Mouse (Mus musculus): ENCODE results near the gene A630023A22Rik. TPM values are rescaled to one million over a fixed set of nuclear protein-coding genes. Genes with fewer than 3 reads are reported as not detected.

A630023A22Rik gene
- polyA plus RNA-seq, 1 experiment from 2014 or later, result 1.3 TPM

GRCm38 (mm10) chr14:34015063-34015462, 87.5 kb downstream of the A630023A22Rik start, which contains the start of gene Gm30083:
Gm30083 (minus strand) TSS chr14:34015182.
- no peak within 1 kb of the TSS for H3K27ac ChIP-seq (ENCODE audit: low read depth, low read length)
- no peaks in the 10 kb centered on the region for H3K4me1 ChIP-seq (replicated peaks; ENCODE audit: control insufficient read depth, insufficient read depth, low read length)
- no peaks in the 10 kb centered on the region for H3K36me3 ChIP-seq (ENCODE audit: control insufficient read depth, insufficient read depth)
- no peak within 1 kb of the TSS for H3K4me3 ChIP-seq (ENCODE audit: low read depth, low read length)
- H3K9ac ChIP-seq (ENCODE audit: low read depth, low read length), result no peak within 1 kb of the TSS
- WGBS, result 84% methylated on average over 3 of the region's 3 CpGs
- no peak for ATAC-seq
- no peak for TF ChIP-seq CTCF (IDR thresholded peaks at IDR 0.05; ENCODE audit: low read depth)
- no peaks in the 10 kb centered on the region for H3K27me3 ChIP-seq (replicated peaks; ENCODE audit: control insufficient read depth, insufficient read depth, low read length)
- H3K9me3 ChIP-seq (ENCODE audit: control insufficient read depth), result no peaks in the 10 kb centered on the region
- H3K4me2 ChIP-seq (replicated peaks; ENCODE audit: low read depth), result no peak within 1 kb of the TSS

GRCm38 (mm10) chr14:34002358-34002757, 100.2 kb downstream of the A630023A22Rik start:
- no peak overlapping the region for H3K4me3 ChIP-seq (ENCODE audit: low read depth, low read length)
- H3K27me3 ChIP-seq (replicated peaks; ENCODE audit: control insufficient read depth, insufficient read depth, low read length), result no peaks in the 10 kb centered on the region

GRCm38 (mm10) chr14:34001445-34001844, 101.1 kb downstream of the A630023A22Rik start:
- Histone ChIP-seq H3K4me3 (ENCODE audit: low read depth, low read length) (no peak overlapping the region), H3K36me3 (ENCODE audit: control insufficient read depth, insufficient read depth) (no peaks in the 10 kb centered on the region), H3K9me3 (ENCODE audit: control insufficient read depth) (no peaks in the 10 kb centered on the region), H3K4me1 (replicated peaks; ENCODE audit: control insufficient read depth, insufficient read depth, low read length) (no peaks in the 10 kb centered on the region), H3K27ac (ENCODE audit: low read depth, low read length) (no peak overlapping the region), H3K4me2 (replicated peaks; ENCODE audit: low read depth) (no peak overlapping the region), H3K27me3 (replicated peaks; ENCODE audit: control insufficient read depth, insufficient read depth, low read length) (no peaks in the 10 kb centered on the region), H3K9ac (ENCODE audit: low read depth, low read length) (no peak overlapping the region)
- TF ChIP-seq CTCF (IDR thresholded peaks at IDR 0.05; ENCODE audit: low read depth), result no peak
- no peak for ATAC-seq

More at GRCm38 (mm10) chr14:34002358-34002757, 100.2 kb downstream of the A630023A22Rik start:
- H3K9ac ChIP-seq (ENCODE audit: low read depth, low read length), result no peak overlapping the region
- no peak for TF ChIP-seq CTCF (IDR thresholded peaks at IDR 0.05; ENCODE audit: low read depth)
- H3K4me2 ChIP-seq (replicated peaks; ENCODE audit: low read depth), result no peak overlapping the region
- WGBS, result 83% methylated on average over 5 of the region's 5 CpGs
- H3K36me3 ChIP-seq (ENCODE audit: control insufficient read depth, insufficient read depth), result no peaks in the 10 kb centered on the region
- H3K27ac ChIP-seq (ENCODE audit: low read depth, low read length), result no peak overlapping the region
- no peaks in the 10 kb centered on the region for H3K4me1 ChIP-seq (replicated peaks; ENCODE audit: control insufficient read depth, insufficient read depth, low read length)
- no peaks in the 10 kb centered on the region for H3K9me3 ChIP-seq (ENCODE audit: control insufficient read depth)
- ATAC-seq, result no peak

Other genes starting within 250 kb of the A630023A22Rik start
- gene Gdf10, start 179.2 kb downstream of the A630023A22Rik start, polyA plus RNA-seq (2015; fragmentation: Nextera tagmentation; extraction: Ambion mirVana), result 4.4 TPM in 2 replicates
- gene Gdf2, start 161.7 kb downstream of the A630023A22Rik start, polyA plus RNA-seq (2015; fragmentation: Nextera tagmentation; extraction: Ambion mirVana), result not detected in 2 replicates
- not detected in 2 replicates for gene Rbp3, start 148.8 kb downstream of the A630023A22Rik start, polyA plus RNA-seq (2015; fragmentation: Nextera tagmentation; extraction: Ambion mirVana)
- gene Zfp488, start 124.0 kb downstream of the A630023A22Rik start, polyA plus RNA-seq (2015; fragmentation: Nextera tagmentation; extraction: Ambion mirVana), result 0.07 and 0.09 TPM in 2 replicates
- gene Gm30083, start 87.6 kb downstream of the A630023A22Rik start, polyA plus RNA-seq (2015; fragmentation: Nextera tagmentation; extraction: Ambion mirVana), result not detected in 2 replicates
- not detected in 2 replicates for gene Gm5460, start 86.0 kb downstream of the A630023A22Rik start, polyA plus RNA-seq (2015; fragmentation: Nextera tagmentation; extraction: Ambion mirVana)
- gene Antxrl, start 50.0 kb downstream of the A630023A22Rik start, polyA plus RNA-seq (2015; fragmentation: Nextera tagmentation; extraction: Ambion mirVana), result not detected in 2 replicates
- gene Anxa8, start 16.8 kb downstream of the A630023A22Rik start, polyA plus RNA-seq (2015; fragmentation: Nextera tagmentation; extraction: Ambion mirVana), result 12.1 and 16.9 TPM in 2 replicates
- gene Npy4r, start 49.7 kb upstream of the A630023A22Rik start, polyA plus RNA-seq (2015; fragmentation: Nextera tagmentation; extraction: Ambion mirVana), result 0.26 and 0.46 TPM in 2 replicates
- 0.13 and 0.17 TPM in 2 replicates for gene Gprin2, start 98.9 kb upstream of the A630023A22Rik start, polyA plus RNA-seq (2015; fragmentation: Nextera tagmentation; extraction: Ambion mirVana)
- gene Syt15, start 116.8 kb upstream of the A630023A22Rik start, polyA plus RNA-seq (2015; fragmentation: Nextera tagmentation; extraction: Ambion mirVana), result 1.0 and 1.2 TPM in 2 replicates
- gene Shld2, start 207.7 kb upstream of the A630023A22Rik start, polyA plus RNA-seq (2015; fragmentation: Nextera tagmentation; extraction: Ambion mirVana), result 3.1 and 3.9 TPM in 2 replicates
- 40.8 TPM in 2 replicates for gene Glud1, start 208.0 kb upstream of the A630023A22Rik start, polyA plus RNA-seq (2015; fragmentation: Nextera tagmentation; extraction: Ambion mirVana)

Measured in intestine, postnatal 0 days (tissue).